Mouse (Mus musculus) brain, adult 2 months (tissue): ENCODE data around the gene Kansl2.

Experiments
- DNase-seq: peaks from one replicate; pipeline ENCODE4 v3.0.0; 2011; ENCODE audit warnings: low read depth, low spot score

Gene Kansl2

GRCm38 (mm10) chr15:98503317-98503716 lies 30.7 kb downstream of the Kansl2 start:
- DNase-seq: no peak

- no peak for DNase-seq
These were observed 36.4 kb downstream of the Kansl2 start for GRCm38 (mm10) chr15:98497631-98498030.

- no peak for DNase-seq
These were observed 42.0 kb downstream of the Kansl2 start, which contains the start of gene Olfr279 for GRCm38 (mm10) chr15:98492102-98492501. Gene Olfr279 (plus strand): TSS chr15:98492402.

- DNase-seq: no peak
These were observed 42.7 kb downstream of the Kansl2 start for GRCm38 (mm10) chr15:98491332-98491731.

- DNase-seq: no peak
These were observed 47.5 kb downstream of the Kansl2 start for GRCm38 (mm10) chr15:98486433-98487021.

- DNase-seq: peak; percentile 34
These were observed 49.9 kb downstream of the Kansl2 start for GRCm38 (mm10) chr15:98483907-98484886.

GRCm38 (mm10) chr15:98482701-98483100 lies 51.4 kb downstream of the Kansl2 start, which contains the start of gene Lalba:
Gene Lalba (minus strand): TSS chr15:98482721.
- no peak for DNase-seq

GRCm38 (mm10) chr15:98479568-98480102 lies 54.4 kb downstream of the Kansl2 start:
- DNase-seq: no peak

- no peak for DNase-seq
These were observed 57.8 kb downstream of the Kansl2 start for GRCm38 (mm10) chr15:98476281-98476680.

- peak; percentile 35 for DNase-seq
These were observed 58.7 kb downstream of the Kansl2 start for GRCm38 (mm10) chr15:98475382-98475781.

- no peak for DNase-seq
These were observed 59.1 kb downstream of the Kansl2 start for GRCm38 (mm10) chr15:98474958-98475357.

GRCm38 (mm10) chr15:98471539-98471938 lies 62.5 kb downstream of the Kansl2 start:
- no peak for DNase-seq

- no peak for DNase-seq
These were observed 64.5 kb downstream of the Kansl2 start, which contains the start of gene OR5BS1P for GRCm38 (mm10) chr15:98469596-98469995. Gene OR5BS1P (plus strand): TSS chr15:98469896.
